Mouse (Mus musculus) forebrain, embryonic 11.5 days (tissue): Measurements from ENCODE around the gene Fbxo36. TPM values are rescaled to one million over a fixed set of nuclear protein-coding genes. Genes with fewer than 3 reads are reported as not detected.

ENCODE experiments used
- ATAC-seq: fragments of 200-750 bp; cut with Nextera tagmentation; replicated peaks from 2 replicates; pipeline ENCODE4 v1.8.0; 2017; ENCODE audit warnings: moderate TSS enrichment; ENCODE audit not compliant: low FRiP score
- DNase-seq: peaks from one replicate; pipeline ENCODE4 v3.0.0-alpha.2; 2017; ENCODE audit warnings: low spot score
- H3K27ac ChIP-seq: fragments of 300-500 bp; sonication (generic); 2 replicates; pipeline ENCODE4 v1.5.1; 2014; ENCODE audit warnings: low read depth, low read length
- H3K27me3 ChIP-seq: fragments of 300-500 bp; sonication (generic); 2 replicates; pipeline ENCODE4 v1.6.1; 2014; ENCODE audit warnings: mild to moderate bottlenecking, low read length, mixed read lengths; ENCODE audit not compliant: control insufficient read depth, insufficient read depth
- H3K36me3 ChIP-seq: fragments of 300-500 bp; sonication (generic); 2 replicates; pipeline ENCODE4 v1.6.1; 2014; ENCODE audit warnings: mild to moderate bottlenecking, low read length, moderate library complexity, mixed read lengths; ENCODE audit not compliant: control insufficient read depth, insufficient read depth
- H3K4me1 ChIP-seq: fragments of 300-500 bp; sonication (generic); replicated peaks from 2 replicates; pipeline ENCODE4 v1.6.1; 2014; ENCODE audit warnings: low read length, mixed read lengths; ENCODE audit not compliant: control insufficient read depth, insufficient read depth
- H3K4me2 ChIP-seq: fragments of 300-500 bp; sonication (generic); 2 replicates; pipeline ENCODE4 v1.6.1; 2014; ENCODE audit warnings: low read depth, mild to moderate bottlenecking, low read length, moderate library complexity, mixed read lengths; ENCODE audit not compliant: severe bottlenecking
- H3K4me3 ChIP-seq: fragments of 300-500 bp; sonication (generic); 2 replicates; pipeline ENCODE4 v1.5.1; 2014; ENCODE audit warnings: low read depth, low read length
- H3K9ac ChIP-seq: fragments of 300-500 bp; sonication (generic); 2 replicates; pipeline ENCODE4 v1.6.1; 2014; ENCODE audit warnings: low read length
- H3K9me3 ChIP-seq: fragments of 300-500 bp; sonication (generic); 2 replicates; pipeline ENCODE4 v1.6.1; 2016; ENCODE audit warnings: low read length, mixed read lengths; ENCODE audit not compliant: control insufficient read depth
- WGBS: fragments of 180-500 bp; shearing (Covaris S2); extraction: QIAGEN DNeasy Blood & Tissue Kit; methylation state at CpG from one replicate; pipeline ENCODE4 v1.1.7; 2014; 5-methylcytosine and 5-hydroxymethylcytosine counted together
- polyA plus RNA-seq: library from polyadenylated mRNA; unstranded; fragments of >200 nt; fragmentation: Nextera tagmentation; extraction: Ambion mirVana; gene quantifications from 2 replicates; pipeline ENCODE4 v1.2.1, GENCODE M21; 2014

Fbxo36 gene
- polyA plus RNA-seq, 1 experiment from 2014 or later, result 10.3 TPM

- Histone ChIP-seq H3K9me3 (no peaks in the 10 kb centered on the region), H3K27ac (no peak overlapping the region), H3K36me3 (no peaks in the 10 kb centered on the region), H3K4me1 (no peaks in the 10 kb centered on the region), H3K9ac (no peak overlapping the region), H3K27me3 (no peaks in the 10 kb centered on the region), H3K4me2 (no peak overlapping the region), H3K4me3 (no peak overlapping the region)
- DNase-seq (no peak), ATAC-seq (no peak)
- 66% methylated on average over 2 of the region's 2 CpGs for WGBS
Measured at GRCm38 (mm10) chr1:84947390-84947789, 107.7 kb downstream of the Fbxo36 start.

Other genes with a start within 250 kb of the Fbxo36 start
- gene Dner, start 143.6 kb upstream of the Fbxo36 start, polyA plus RNA-seq, result 28.5 and 31.5 TPM in 2 replicates
- gene Trip12, start 675 bp downstream of the Fbxo36 start, polyA plus RNA-seq, result 85.4 and 98.9 TPM in 2 replicates
- 3.0 and 4.5 TPM in 2 replicates for gene Slc16a14, start 95.3 kb downstream of the Fbxo36 start, polyA plus RNA-seq